Mouse (Mus musculus): ENCODE data around the gene Gm49361.

- no peak for TF ChIP-seq POLR2A (IDR thresholded peaks at IDR 0.05; ENCODE audit: insufficient read depth, low read depth, low read length)
- no peak for TF ChIP-seq CTCF (IDR thresholded peaks at IDR 0.05)
Measured at GRCm38 (mm10) chr14:57744547-57744946, 1.4 kb downstream of the Gm49361 start.
